Mouse (Mus musculus) embryonic facial prominence, embryonic 15.5 days (tissue): ENCODE measurements around the gene Mgll. TPM values are rescaled to one million over a fixed set of nuclear protein-coding genes. Genes with fewer than 3 reads are reported as not detected.

ENCODE experiments used
- ATAC-seq: fragments of 200-750 bp; cut with Nextera tagmentation; 2 replicates; pipeline ENCODE4 v1.8.0; 2017; ENCODE audit warnings: low read depth, moderate TSS enrichment; ENCODE audit not compliant: insufficient number of reproducible peaks, low FRiP score, low TSS enrichment
- H3K27ac ChIP-seq: fragments of 300-500 bp; sonication (generic); replicated peaks from 2 replicates; pipeline ENCODE4 v1.5.1; 2015; ENCODE audit warnings: mild to moderate bottlenecking, inconsistent platforms
- H3K27me3 ChIP-seq: fragments of 300-500 bp; sonication (generic); 2 replicates; pipeline ENCODE4 v1.6.1; 2015; ENCODE audit warnings: inconsistent platforms
- H3K36me3 ChIP-seq: fragments of 300-500 bp; sonication (generic); 2 replicates; pipeline ENCODE4 v1.6.1; 2015; ENCODE audit warnings: mild to moderate bottlenecking, inconsistent platforms
- H3K4me1 ChIP-seq: fragments of 300-500 bp; sonication (generic); 2 replicates; pipeline ENCODE4 v1.6.1; 2015; ENCODE audit warnings: inconsistent platforms
- H3K4me2 ChIP-seq: fragments of 300-500 bp; sonication (generic); replicated peaks from 2 replicates; pipeline ENCODE4 v1.6.1; 2015; ENCODE audit warnings: mild to moderate bottlenecking, inconsistent platforms
- H3K4me3 ChIP-seq: fragments of 300-500 bp; sonication (generic); replicated peaks from 2 replicates; pipeline ENCODE4 v1.5.1; 2015; ENCODE audit warnings: mild to moderate bottlenecking, inconsistent platforms
- H3K9ac ChIP-seq: fragments of 300-500 bp; sonication (generic); 2 replicates; pipeline ENCODE4 v1.6.1; 2015; ENCODE audit warnings: inconsistent platforms
- H3K9me3 ChIP-seq: fragments of 300-500 bp; sonication (generic); replicated peaks from 2 replicates; pipeline ENCODE4 v1.6.1; 2016; ENCODE audit warnings: inconsistent platforms
- WGBS: fragments of 180-500 bp; shearing (Covaris S2); methylation state at CpG from one replicate; pipeline ENCODE4 v1.1.7; 2015; 5-methylcytosine and 5-hydroxymethylcytosine counted together
- polyA plus RNA-seq: library from polyadenylated mRNA; unstranded; fragments of >200 nt; fragmentation: Nextera tagmentation; extraction: Ambion mirVana; gene quantifications from 2 replicates; pipeline ENCODE4 v1.2.1, GENCODE M21; 2015

Gene Mgll
- polyA plus RNA-seq, 1 experiment from 2014 or later: 28.7 TPM

- ATAC-seq: no peak
Measured at GRCm38 (mm10) chr6:88810291-88810690, 86.1 kb downstream of the Mgll start.

GRCm38 (mm10) chr6:88811396-88811795, 87.2 kb downstream of the Mgll start:
- Histone ChIP-seq H3K4me2 (no peak overlapping the region), H3K9me3 (no peaks in the 10 kb centered on the region), H3K9ac (no peak overlapping the region), H3K4me1 (0 out of 2 replicates have a peak, but pooled peaks cover 11% of the 10 kb centered on the region), H3K27me3 (no peaks in the 10 kb centered on the region), H3K36me3 (no peaks in the 10 kb centered on the region), H3K4me3 (no peak overlapping the region), H3K27ac (no peak overlapping the region; the same call in 1 of the 2 replicates)
- 21% methylated on average over 7 of the region's 7 CpGs for WGBS
- ATAC-seq: 0 out of 2 replicates have a peak, but pooled peaks have one; percentile 20

More at GRCm38 (mm10) chr6:88810291-88810690, 86.1 kb downstream of the Mgll start:
- H3K4me1 ChIP-seq: 0 out of 2 replicates have a peak, but pooled peaks cover 11% of the 10 kb centered on the region
- no peaks in the 10 kb centered on the region for H3K9me3 ChIP-seq
- H3K4me3 ChIP-seq: no peak overlapping the region
- WGBS: 44% methylated on average over 3 of the region's 3 CpGs
- no peaks in the 10 kb centered on the region for H3K27me3 ChIP-seq
- H3K4me2 ChIP-seq: no peak overlapping the region
- H3K27ac ChIP-seq: no peak overlapping the region
- no peaks in the 10 kb centered on the region for H3K36me3 ChIP-seq
- H3K9ac ChIP-seq: no peak overlapping the region

GRCm38 (mm10) chr6:88811880-88812400, 87.7 kb downstream of the Mgll start:
- no peak overlapping the region for H3K9ac ChIP-seq
- H3K4me1 ChIP-seq: 0 out of 2 replicates have a peak, but pooled peaks cover 11% of the 10 kb centered on the region
- no peak for ATAC-seq
- H3K36me3 ChIP-seq: no peaks in the 10 kb centered on the region
- WGBS: 46% methylated on average over 7 of the region's 7 CpGs
- no peaks in the 10 kb centered on the region for H3K27me3 ChIP-seq
- H3K4me3 ChIP-seq: no peak overlapping the region
- peak overlapping the region; percentile 12; the same call in 1 of the 2 replicates for H3K27ac ChIP-seq
- no peaks in the 10 kb centered on the region for H3K9me3 ChIP-seq
- no peak overlapping the region for H3K4me2 ChIP-seq

GRCm38 (mm10) chr6:88812886-88813285, 88.7 kb downstream of the Mgll start:
- Histone ChIP-seq H3K36me3 (no peaks in the 10 kb centered on the region), H3K4me1 (0 out of 2 replicates have a peak, but pooled peaks cover 11% of the 10 kb centered on the region), H3K27ac (no peak overlapping the region), H3K27me3 (no peaks in the 10 kb centered on the region), H3K9ac (no peak overlapping the region), H3K9me3 (no peaks in the 10 kb centered on the region), H3K4me3 (no peak overlapping the region), H3K4me2 (no peak overlapping the region)
- WGBS: 81% methylated on average over 3 of the region's 3 CpGs
- no peak for ATAC-seq

- no peak overlapping the region for H3K4me2 ChIP-seq
- H3K27ac ChIP-seq: no peak overlapping the region
- H3K9me3 ChIP-seq: no peaks in the 10 kb centered on the region
- 0 out of 2 replicates have a peak, but pooled peaks cover 11% of the 10 kb centered on the region for H3K4me1 ChIP-seq
- no peak overlapping the region for H3K9ac ChIP-seq
- no peak overlapping the region for H3K4me3 ChIP-seq
- H3K27me3 ChIP-seq: no peaks in the 10 kb centered on the region
- no peaks in the 10 kb centered on the region for H3K36me3 ChIP-seq
- ATAC-seq: no peak
- 75% methylated on average over 10 of the region's 10 CpGs for WGBS
Measured at GRCm38 (mm10) chr6:88813832-88814231, 89.6 kb downstream of the Mgll start.

GRCm38 (mm10) chr6:88815036-88815435, 90.8 kb downstream of the Mgll start:
- WGBS: 76% methylated on average over 3 of the region's 3 CpGs
- no peak overlapping the region for H3K9ac ChIP-seq
- no peak for ATAC-seq

GRCm38 (mm10) chr6:88815489-88815888, 91.3 kb downstream of the Mgll start:
- no peak for ATAC-seq
- H3K27me3 ChIP-seq: no peaks in the 10 kb centered on the region
- 0 out of 2 replicates have a peak, but pooled peaks cover 8% of the 10 kb centered on the region for H3K4me1 ChIP-seq
- H3K36me3 ChIP-seq: no peaks in the 10 kb centered on the region
- H3K4me2 ChIP-seq: no peak overlapping the region
- H3K27ac ChIP-seq: no peak overlapping the region
- no peaks in the 10 kb centered on the region for H3K9me3 ChIP-seq
- no peak overlapping the region for H3K9ac ChIP-seq
- H3K4me3 ChIP-seq: no peak overlapping the region
- 81% methylated on average over 3 of the region's 3 CpGs for WGBS

More at GRCm38 (mm10) chr6:88815036-88815435, 90.8 kb downstream of the Mgll start:
- H3K4me1 ChIP-seq: 0 out of 2 replicates have a peak, but pooled peaks cover 8% of the 10 kb centered on the region
- H3K9me3 ChIP-seq: no peaks in the 10 kb centered on the region
- no peak overlapping the region for H3K4me2 ChIP-seq
- no peaks in the 10 kb centered on the region for H3K27me3 ChIP-seq
- H3K27ac ChIP-seq: no peak overlapping the region
- H3K36me3 ChIP-seq: no peaks in the 10 kb centered on the region
- no peak overlapping the region for H3K4me3 ChIP-seq

GRCm38 (mm10) chr6:88816913-88817312, 92.7 kb downstream of the Mgll start:
- no peak overlapping the region for H3K4me2 ChIP-seq
- 84% methylated on average over 3 of the region's 3 CpGs for WGBS
- no peaks in the 10 kb centered on the region for H3K9me3 ChIP-seq
- H3K27ac ChIP-seq: no peak overlapping the region
- no peak overlapping the region for H3K4me3 ChIP-seq
- no peaks in the 10 kb centered on the region for H3K36me3 ChIP-seq
- H3K27me3 ChIP-seq: no peaks in the 10 kb centered on the region
- ATAC-seq: no peak
- 0 out of 2 replicates have a peak, but pooled peaks cover 6% of the 10 kb centered on the region for H3K4me1 ChIP-seq
- no peak overlapping the region for H3K9ac ChIP-seq

- 36% methylated on average over 3 of the region's 3 CpGs for WGBS
- Histone ChIP-seq H3K4me3 (no peak overlapping the region), H3K9me3 (no peaks in the 10 kb centered on the region), H3K4me1 (no peaks in the 10 kb centered on the region), H3K27me3 (no peaks in the 10 kb centered on the region), H3K9ac (no peak overlapping the region), H3K36me3 (no peaks in the 10 kb centered on the region), H3K4me2 (no peak overlapping the region), H3K27ac (no peak overlapping the region)
- no peak for ATAC-seq
Measured at GRCm38 (mm10) chr6:88820853-88821252, 96.6 kb downstream of the Mgll start.

GRCm38 (mm10) chr6:88821294-88821693, 97.1 kb downstream of the Mgll start:
- no peak overlapping the region for H3K4me3 ChIP-seq
- no peak overlapping the region for H3K9ac ChIP-seq
- ATAC-seq: no peak
- H3K27me3 ChIP-seq: no peaks in the 10 kb centered on the region
- H3K36me3 ChIP-seq: no peaks in the 10 kb centered on the region
- 88% methylated on average over 6 of the region's 6 CpGs for WGBS
- H3K27ac ChIP-seq: no peak overlapping the region
- peaks cover 4% of the 10 kb centered on the region for H3K4me1 ChIP-seq
- no peaks in the 10 kb centered on the region for H3K9me3 ChIP-seq
- no peak overlapping the region for H3K4me2 ChIP-seq

GRCm38 (mm10) chr6:88821901-88822300, 97.7 kb downstream of the Mgll start:
- H3K36me3 ChIP-seq: no peaks in the 10 kb centered on the region
- H3K4me2 ChIP-seq: no peak overlapping the region
- H3K4me1 ChIP-seq: peaks cover 9% of the 10 kb centered on the region
- WGBS: 80% methylated on average over 11 of the region's 11 CpGs
- H3K27me3 ChIP-seq: no peaks in the 10 kb centered on the region
- H3K4me3 ChIP-seq: no peak overlapping the region
- no peak for ATAC-seq
- H3K9ac ChIP-seq: no peak overlapping the region
- H3K9me3 ChIP-seq: no peaks in the 10 kb centered on the region
- no peak overlapping the region for H3K27ac ChIP-seq

GRCm38 (mm10) chr6:88824183-88824582, 100.0 kb downstream of the Mgll start:
- no peak overlapping the region for H3K4me3 ChIP-seq
- H3K27me3 ChIP-seq: no peaks in the 10 kb centered on the region
- peaks cover 18% of the 10 kb centered on the region for H3K4me1 ChIP-seq
- no peaks in the 10 kb centered on the region for H3K9me3 ChIP-seq
- no peaks in the 10 kb centered on the region for H3K36me3 ChIP-seq
- H3K9ac ChIP-seq: no peak overlapping the region
- ATAC-seq: no peak
- WGBS: 63% methylated on average over 7 of the region's 7 CpGs
- no peak overlapping the region for H3K27ac ChIP-seq
- H3K4me2 ChIP-seq: no peak overlapping the region
